Mouse (Mus musculus): ENCODE data around the gene Tfrc. TPM values are rescaled to one million over a fixed set of nuclear protein-coding genes. Genes with fewer than 3 reads are reported as not detected.

Gene Tfrc
- polyA plus RNA-seq (2014; fragmentation: Illumina TruSeq; extraction: RNeasy Lipid Tissue Mini Kit (QIAGEN cat#74804); ENCODE audit: low read depth, low replicate concordance) = 146 TPM

DNA sequence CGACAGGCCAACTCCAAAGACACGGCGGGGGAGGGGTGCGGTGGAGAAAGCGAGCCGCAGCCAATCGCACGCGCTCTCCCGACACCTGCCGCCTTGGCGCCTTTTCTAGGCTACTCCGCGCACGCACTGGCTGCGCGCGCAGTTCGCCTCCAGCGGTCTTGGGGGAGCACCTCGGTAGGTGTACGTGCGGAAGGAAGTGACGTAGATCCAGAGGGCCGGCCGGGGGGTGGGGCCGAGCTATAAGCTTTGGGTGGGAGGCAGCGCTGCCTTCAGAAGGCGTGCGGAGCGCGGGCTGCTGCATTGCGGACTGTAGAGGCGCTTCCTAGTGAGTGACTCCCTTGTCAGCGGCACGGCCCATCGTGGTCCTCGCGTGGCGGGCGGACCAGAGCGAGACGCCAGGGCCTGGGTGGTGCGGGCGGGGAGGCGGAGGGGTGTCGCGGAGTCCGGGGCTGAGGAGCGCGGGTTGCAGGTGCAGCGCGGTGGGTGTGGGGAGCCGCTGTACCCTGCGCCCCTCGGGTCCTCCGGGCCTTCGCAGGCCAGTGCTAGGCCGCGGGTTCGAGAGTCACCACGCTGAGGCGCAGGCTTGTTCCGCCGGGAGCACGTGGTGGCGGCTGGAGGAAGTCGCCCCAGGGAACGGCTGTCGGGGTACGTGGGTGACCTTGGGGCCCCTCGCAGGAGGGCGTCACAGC, at the start of gene Tfrc:
Tfrc (plus strand) TSS at position 209 of the 689 bp plus-strand sequence.

DNA sequence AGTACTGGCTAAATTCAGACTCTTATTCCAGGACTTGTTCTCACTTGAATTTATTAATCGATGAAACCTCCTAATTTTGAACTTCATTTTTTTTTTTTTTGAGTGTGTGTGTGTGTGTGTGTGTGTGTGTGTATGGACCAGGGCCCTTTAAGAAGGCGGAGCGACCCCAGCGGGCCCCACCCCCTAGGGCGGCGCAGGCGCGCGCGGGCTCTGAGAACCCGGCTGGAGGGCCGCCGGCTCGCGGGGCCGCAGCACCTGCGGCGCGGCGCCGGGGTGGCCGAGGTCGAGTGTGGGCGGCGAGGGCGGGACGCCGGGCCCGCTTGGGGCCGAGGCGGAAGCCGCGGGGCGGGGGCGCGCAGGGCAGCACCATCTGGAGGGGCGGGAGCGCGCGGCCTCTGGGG, 34.9 kb downstream of the Tfrc start, which contains the start of gene Tnk2:
Tnk2 (plus strand) TSS at position 214 of the 401 bp plus-strand sequence.

Other genes starting within 250 kb of the Tfrc start
- gene Tm4sf19, start 208.4 kb upstream of the Tfrc start, polyA plus RNA-seq (2014; fragmentation: Illumina TruSeq; extraction: RNeasy Lipid Tissue Mini Kit (QIAGEN cat#74804); ENCODE audit: low read depth, low replicate concordance) = not detected
- gene Tctex1d2, start 189.2 kb upstream of the Tfrc start, polyA plus RNA-seq (2014; fragmentation: Illumina TruSeq; extraction: RNeasy Lipid Tissue Mini Kit (QIAGEN cat#74804); ENCODE audit: low read depth, low replicate concordance) = 42.8 TPM
- 51.5 TPM for gene Pcyt1a, start 178.0 kb upstream of the Tfrc start, polyA plus RNA-seq (2014; fragmentation: Illumina TruSeq; extraction: RNeasy Lipid Tissue Mini Kit (QIAGEN cat#74804); ENCODE audit: low read depth, low replicate concordance)
- gene Slc51a, start 121.0 kb upstream of the Tfrc start, polyA plus RNA-seq (2014; fragmentation: Illumina TruSeq; extraction: RNeasy Lipid Tissue Mini Kit (QIAGEN cat#74804); ENCODE audit: low read depth, low replicate concordance) = 2.8 TPM
- not detected for gene Zdhhc19, start 112.7 kb upstream of the Tfrc start, polyA plus RNA-seq (2014; fragmentation: Illumina TruSeq; extraction: RNeasy Lipid Tissue Mini Kit (QIAGEN cat#74804); ENCODE audit: low read depth, low replicate concordance)
- gene Tnk2, start 35.0 kb downstream of the Tfrc start, polyA plus RNA-seq (2014; fragmentation: Illumina TruSeq; extraction: RNeasy Lipid Tissue Mini Kit (QIAGEN cat#74804); ENCODE audit: low read depth, low replicate concordance) = 0.16 TPM
- 0.04 TPM for gene Muc4, start 127.0 kb downstream of the Tfrc start, polyA plus RNA-seq (2014; fragmentation: Illumina TruSeq; extraction: RNeasy Lipid Tissue Mini Kit (QIAGEN cat#74804); ENCODE audit: low read depth, low replicate concordance)
- gene Muc20, start 188.5 kb downstream of the Tfrc start, polyA plus RNA-seq (2014; fragmentation: Illumina TruSeq; extraction: RNeasy Lipid Tissue Mini Kit (QIAGEN cat#74804); ENCODE audit: low read depth, low replicate concordance) = 15.4 TPM
- not detected for gene Smbd1, start 201.6 kb downstream of the Tfrc start, polyA plus RNA-seq (2014; fragmentation: Illumina TruSeq; extraction: RNeasy Lipid Tissue Mini Kit (QIAGEN cat#74804); ENCODE audit: low read depth, low replicate concordance)